Mouse (Mus musculus): ENCODE data around the gene Gpc6. TPM values are rescaled to one million over a fixed set of nuclear protein-coding genes. Genes with fewer than 3 reads are reported as not detected.

Gene Gpc6
- total and polyA plus RNA-seq, 3 experiments = 5.1 to 12.2 (median 9.5) TPM

DNA sequence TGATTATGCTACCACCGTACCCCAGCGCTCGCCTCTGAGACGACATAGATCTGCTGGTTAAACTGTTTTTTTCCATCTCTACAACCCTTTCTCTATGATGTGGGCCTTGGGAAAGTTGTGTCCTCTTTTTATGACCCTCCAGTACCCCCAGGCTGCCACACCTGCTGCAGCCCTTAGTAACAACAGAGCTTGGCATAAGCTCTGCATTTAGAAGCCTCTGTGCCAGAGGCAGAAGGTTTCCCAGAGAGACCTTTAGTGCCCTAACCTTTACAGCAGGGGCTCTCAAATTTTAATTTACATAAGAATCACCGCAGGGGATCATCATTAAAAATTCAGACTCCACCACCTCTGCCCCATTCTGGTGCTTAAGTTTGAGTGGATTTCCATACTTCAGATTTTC, 875.3 kb downstream of the Gpc6 start:
- DNase-seq = no peak

DNA sequence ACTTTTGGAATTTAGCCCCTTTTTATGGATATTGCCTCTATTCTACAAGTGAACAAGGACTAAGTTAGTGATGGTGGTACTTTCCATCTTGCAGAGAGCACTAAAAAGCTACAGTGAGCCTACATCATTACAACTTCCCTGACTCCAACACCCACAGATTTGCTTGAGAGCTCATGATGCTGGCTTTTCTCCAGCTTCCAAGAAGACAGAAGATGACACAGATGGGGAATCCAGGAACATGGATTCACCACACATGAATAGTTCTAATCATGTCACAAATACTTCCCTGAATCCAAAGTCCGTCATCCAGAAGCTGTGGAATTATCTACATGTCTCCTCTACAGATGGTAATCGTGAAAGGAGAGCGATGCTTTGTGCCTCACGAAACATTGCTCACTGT, 882.7 kb downstream of the Gpc6 start:
- no peak for DNase-seq

DNA sequence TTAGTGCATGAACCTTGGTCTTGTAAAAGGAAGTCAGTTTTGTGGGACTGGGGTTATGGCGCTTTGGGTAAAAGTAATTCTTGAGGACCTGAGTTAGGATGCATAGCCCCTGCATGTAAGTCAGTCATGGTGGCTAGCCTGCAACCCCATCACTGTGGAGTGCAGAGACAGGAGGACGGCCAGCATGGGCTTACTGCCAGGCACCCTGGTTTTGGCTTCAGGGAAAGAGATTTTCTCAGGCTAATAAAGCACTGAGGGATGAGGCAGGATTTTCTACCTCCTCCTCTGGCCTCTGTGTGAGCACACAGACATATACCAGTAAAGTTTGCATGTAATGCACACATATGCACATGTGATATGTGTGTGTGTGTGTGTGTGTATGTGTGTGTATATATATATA, 883.2 kb downstream of the Gpc6 start:
- no peak for DNase-seq

DNA sequence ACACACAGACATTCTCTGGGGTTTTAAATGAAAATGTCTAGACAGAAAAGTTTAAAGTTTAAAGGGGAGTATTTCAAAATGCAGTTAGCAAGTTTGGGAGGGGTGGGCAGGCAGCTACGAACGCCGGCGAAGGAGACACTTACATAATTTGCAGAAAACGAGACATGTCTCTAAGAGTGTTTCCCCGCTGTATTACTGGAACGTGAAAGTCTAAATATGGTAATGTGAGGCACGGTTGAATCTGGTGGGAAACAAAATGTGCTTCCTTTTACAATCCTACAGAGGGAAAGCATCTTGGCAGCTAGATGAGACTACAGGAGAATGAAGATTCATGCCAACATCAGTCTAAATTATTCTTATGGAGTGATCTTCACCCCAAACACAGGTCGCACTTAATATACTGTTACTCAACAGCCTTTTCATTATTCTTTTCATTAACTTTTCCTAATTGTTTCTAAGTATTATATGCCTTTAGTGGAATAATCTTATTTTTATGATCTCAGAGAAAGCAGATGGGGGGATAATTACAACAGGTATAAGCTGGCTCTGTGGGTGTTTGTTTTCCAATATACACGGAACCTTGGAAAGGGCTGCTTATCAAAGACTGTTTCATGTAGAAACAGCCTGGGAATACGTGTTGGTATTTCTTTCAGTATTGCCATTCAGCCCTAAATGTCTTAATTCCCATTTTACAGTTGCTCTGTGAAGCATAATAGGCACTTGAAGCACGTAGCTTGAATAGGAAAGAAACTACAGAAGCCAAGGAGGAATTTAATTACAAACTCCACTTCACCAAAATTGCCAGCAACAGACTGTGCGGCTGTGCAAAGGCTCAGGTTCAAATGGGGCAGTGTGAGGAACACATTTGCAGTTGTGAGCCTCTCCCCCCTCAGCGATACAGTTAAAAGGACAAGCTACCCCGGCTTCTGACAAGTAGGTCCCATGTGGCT, 885.5 kb downstream of the Gpc6 start:
- no peak for DNase-seq

DNA sequence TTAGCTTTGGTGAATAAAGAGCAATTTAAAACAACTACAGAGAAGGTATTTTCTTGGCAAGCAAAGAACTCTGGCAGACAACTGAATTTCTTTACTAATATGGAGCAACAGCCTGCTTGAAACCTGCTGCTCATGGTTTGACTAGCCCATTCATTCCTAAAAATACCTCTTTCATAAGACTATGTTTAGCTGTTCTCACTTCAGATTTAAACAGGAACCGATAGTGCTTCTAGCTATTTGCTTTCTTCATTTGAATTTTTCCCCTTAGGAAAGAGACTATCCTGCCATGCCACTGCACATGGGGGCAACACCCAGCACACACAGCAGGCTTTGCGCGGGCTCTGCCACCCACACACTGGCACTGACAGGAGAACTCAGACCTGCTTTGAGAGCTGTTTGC, 888.4 kb downstream of the Gpc6 start:
- no peak for DNase-seq

DNA sequence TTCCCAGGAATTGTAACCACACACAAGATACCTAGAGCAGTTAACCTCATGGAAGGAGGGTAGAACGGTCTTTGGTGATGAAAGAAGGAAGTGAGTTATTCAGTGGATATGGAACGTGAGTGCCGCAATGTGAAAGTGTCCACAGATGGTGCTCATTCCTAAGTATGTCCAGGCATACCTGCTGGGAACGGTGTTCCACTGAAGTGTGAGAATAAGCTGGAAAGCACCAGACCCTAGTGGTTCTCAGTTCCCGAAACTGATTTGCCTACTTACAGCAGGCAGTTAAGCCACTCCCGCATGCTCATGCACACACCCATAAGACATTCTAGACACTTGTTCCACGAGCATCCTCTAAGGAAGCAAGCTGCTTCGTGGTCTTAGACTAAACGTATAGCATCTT, 890.9 kb downstream of the Gpc6 start:
- DNase-seq = no peak

DNA sequence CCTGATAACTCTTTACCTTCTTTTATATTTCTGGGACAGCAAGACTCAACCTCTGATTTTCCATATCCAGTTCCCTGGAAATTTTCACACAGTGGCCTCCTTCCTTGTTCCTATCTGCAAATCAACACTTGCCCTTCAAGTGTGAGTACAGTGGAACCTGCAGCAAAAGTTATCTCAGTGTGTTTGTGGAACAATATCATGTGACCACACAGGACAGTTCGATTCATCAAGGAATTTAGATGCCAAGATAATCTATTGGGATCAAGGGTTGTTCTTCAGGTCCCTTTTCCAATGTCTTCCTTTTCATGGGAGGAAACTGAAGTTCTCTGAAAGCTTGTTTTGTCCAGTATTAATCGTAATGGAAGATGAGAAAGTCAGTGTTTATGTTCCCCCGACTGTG, 891.6 kb downstream of the Gpc6 start:
- no peak for DNase-seq

DNA sequence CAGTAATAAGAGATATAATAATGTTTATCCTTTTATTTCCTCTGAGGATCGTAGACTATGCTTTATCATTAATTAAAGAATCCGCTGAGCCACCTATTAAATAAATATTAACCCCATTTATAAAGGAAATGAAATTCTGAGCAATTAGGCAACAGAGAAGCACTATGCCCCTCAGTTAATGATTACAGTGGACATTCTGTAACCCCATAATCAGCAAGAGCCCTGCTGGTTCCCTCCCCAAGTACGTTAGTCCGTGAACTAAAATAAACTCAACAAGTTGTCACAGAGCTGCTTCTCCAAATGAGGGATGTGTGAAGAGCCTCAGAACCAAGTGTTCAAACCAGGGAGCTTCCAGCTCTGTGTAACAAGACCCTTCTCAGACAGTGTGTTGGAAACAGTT, 892.1 kb downstream of the Gpc6 start:
- no peak for DNase-seq

DNA sequence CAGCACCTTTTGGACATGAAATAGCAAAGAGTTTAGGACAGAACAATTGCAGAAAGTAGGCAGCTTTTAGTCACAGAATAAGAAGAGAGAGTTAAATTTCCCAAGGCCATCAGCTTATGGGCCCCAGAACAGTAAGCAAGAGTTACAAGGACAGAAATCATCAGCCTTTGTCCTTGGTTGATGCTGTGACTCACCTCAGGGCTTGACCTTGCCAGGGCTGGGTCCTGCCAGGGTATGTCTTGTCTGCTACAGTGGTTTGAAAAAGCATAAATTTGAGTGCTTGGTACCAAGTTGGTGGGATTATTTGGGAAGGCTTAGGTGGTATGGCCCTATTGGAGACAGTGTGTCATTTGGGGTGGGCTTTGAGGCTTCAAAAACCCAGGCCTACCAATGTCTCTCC, 899.4 kb downstream of the Gpc6 start:
- DNase-seq = peak; percentile 90

DNA sequence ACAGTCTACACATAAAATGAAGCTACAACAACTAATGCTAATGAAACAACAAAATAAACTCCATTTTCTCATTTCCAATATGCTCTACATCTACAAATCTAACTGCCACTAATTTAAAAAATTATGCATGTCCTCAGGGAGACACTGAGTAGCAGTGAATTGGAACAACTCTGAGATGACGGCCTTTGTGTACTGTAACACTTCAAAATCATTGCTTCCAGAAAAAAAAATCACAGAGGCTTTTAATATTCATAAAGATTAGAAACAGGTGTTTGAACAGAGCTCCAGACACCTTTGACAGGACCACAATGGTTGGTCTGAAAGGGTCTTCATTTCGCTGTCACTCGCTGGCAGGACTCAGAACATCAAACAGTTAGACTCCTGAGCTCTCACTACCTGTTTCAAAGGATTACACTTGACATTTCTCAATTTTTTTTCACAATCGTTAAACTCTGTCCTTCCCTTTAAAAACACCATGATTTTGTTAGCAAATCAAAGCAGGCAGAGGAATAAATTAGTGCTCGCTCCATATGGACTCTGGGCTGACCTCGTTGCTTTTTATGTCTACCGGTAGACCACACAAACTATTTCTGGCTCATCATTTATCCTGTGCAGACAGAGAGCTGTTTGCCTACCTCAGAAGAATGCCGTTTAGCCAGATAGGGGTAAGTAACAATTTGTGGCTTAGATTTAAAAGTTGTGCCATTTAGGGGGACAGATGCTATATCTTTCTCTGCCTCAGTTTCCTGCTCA, 901.4 kb downstream of the Gpc6 start:
- no peak for DNase-seq

DNA sequence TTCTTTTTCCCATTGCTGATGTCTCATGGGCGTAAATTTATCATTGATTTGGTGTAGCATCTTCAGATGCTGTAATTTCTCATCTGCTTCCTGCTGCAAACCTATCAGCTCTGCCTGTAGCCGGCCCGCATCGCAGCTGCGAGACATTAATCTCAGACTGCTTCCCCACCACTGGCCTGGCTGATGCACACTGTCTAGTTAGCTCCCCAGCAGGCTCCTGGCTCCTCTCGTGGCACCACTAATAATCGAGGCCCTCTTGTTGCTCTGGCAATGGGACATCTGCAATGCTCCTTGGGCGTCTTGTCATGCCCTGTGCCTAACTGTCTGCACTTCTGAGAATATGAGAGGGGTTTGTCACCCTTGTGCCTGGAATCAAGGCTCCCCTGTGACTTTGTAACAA, 906.2 kb downstream of the Gpc6 start:
- DNase-seq = no peak

DNA sequence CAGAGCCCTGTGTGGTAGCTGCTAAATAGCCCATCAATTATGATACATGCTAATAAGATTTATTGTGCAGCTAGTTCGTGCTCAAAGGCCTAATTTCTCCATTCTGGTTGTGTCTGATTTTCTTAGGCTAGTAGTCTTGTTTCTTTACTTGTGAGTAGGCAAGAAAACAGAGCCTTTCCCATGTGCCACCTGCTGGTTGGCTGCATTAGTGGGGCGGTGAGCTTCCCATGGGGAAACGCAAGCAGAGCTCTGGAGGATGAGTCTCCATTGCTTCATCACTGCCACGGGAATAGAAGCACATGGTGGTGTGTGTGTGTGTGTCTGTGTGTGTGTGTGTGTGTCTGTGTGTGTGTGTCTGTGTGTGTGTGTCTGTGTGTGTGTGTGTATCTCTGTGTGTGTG, 906.6 kb downstream of the Gpc6 start:
- DNase-seq = peak; percentile 73

DNA sequence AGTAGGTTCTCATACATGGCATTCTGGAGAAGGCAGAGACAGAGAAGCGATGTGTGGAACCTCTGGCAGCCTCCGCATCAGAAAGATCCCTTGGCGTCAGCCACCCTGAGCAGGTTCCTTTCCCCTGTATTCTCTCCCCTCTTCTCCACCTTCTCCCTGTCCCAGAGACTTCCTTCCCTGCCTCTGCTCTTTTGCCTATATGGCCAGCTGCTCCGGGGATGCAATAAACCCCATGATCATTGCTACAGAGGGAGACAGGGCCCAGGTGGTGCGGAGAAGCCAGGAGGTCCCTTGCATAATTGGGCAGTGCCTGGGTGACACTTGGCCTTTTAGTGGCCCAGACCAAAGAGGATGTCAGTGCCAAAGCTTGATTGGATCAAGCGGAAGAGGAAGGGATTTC, 910.4 kb downstream of the Gpc6 start:
- DNase-seq = no peak

DNA sequence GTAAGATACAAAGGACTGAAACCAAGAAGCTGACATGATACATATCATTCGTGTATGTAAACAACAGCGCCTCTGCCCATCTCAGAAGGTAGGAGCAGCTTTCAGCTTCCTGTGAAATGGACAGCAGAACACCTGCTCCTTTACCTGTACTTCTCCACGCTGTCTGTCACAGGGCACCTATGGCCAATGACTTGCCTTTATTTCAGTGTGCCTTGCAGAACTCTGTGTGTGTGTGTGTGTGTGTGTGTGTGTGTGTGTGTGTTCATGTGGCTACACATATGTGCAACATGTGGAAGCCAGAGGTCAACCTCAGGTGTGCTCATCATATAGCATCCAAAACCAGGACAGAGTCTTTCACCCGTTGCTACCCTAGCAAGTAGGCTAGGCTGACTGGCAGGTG, 911.9 kb downstream of the Gpc6 start:
- no peak for DNase-seq

DNA sequence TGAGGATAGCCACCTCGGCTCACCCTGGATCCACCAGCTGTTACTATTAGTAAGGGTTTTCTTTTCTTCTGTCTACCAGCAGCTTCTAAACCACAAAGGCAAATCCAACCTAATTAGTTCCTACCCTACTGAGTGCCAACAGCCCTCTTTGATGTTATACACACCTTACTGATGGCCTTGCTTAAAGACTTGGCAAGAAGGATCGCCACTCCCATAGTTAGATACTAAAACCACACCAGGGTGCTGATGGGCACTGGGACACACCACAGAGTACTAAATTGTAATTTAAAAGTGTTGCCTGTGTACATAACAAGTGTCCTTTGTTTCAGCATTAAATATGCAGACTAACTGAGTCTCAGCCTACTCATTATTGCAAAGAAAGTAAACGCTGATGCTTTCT, 912.6 kb downstream of the Gpc6 start:
- DNase-seq = no peak

DNA sequence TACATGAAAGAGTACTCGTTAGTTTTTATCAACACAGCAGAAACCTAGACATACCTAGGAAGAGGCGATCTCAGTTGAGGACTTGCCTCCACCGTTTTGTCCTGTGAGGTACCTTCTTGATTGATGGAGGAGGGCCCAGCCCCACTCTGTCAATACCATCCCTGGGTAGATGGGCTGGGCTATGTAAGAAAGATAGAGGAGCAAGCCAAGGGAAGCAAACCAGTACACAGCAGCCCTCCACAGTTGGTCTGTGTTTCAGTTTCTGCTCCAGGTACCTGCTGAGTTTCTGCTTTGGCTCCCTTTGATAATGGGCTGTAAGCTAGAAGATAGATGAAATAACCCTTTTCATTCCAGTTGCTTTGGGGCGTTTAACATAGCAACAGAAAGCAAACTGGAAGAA, 916.1 kb downstream of the Gpc6 start:
- DNase-seq = no peak

DNA sequence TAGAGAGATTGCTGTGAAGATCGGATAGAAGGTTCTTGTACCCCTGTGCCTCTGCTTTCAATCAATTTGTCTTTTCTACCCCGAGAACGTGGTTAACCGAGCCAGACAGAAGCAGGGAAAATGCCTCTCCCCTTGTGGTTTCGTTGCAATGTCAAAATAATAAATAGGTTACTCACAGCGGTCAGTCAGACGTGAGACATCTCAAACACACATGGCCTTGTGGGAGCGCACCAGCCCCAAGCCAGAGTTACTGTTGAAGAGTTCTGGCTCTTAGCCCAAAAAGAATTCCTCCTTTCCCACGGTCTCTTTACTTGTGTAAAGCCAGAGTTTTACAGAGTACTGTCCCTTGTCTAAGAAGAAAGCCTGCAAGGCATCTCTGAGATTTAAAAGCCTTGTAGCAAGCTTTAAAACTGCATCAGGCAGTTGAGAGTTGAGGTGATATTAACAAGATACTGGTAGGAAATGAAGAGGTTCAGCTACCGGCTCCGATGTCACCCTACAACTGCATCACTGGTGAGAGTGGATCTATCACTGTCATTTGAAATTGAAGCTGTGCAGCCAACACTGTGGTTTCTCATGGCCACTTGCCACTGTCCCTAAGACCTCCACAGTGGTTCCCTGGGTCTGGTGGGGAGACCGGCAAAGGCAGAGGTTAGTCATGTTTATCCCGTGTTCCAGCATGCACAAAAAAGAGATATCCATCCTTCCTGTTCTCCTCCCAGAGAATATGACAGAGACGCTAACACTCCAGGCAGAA, 916.9 kb downstream of the Gpc6 start:
- peak; percentile 65 for DNase-seq

DNA sequence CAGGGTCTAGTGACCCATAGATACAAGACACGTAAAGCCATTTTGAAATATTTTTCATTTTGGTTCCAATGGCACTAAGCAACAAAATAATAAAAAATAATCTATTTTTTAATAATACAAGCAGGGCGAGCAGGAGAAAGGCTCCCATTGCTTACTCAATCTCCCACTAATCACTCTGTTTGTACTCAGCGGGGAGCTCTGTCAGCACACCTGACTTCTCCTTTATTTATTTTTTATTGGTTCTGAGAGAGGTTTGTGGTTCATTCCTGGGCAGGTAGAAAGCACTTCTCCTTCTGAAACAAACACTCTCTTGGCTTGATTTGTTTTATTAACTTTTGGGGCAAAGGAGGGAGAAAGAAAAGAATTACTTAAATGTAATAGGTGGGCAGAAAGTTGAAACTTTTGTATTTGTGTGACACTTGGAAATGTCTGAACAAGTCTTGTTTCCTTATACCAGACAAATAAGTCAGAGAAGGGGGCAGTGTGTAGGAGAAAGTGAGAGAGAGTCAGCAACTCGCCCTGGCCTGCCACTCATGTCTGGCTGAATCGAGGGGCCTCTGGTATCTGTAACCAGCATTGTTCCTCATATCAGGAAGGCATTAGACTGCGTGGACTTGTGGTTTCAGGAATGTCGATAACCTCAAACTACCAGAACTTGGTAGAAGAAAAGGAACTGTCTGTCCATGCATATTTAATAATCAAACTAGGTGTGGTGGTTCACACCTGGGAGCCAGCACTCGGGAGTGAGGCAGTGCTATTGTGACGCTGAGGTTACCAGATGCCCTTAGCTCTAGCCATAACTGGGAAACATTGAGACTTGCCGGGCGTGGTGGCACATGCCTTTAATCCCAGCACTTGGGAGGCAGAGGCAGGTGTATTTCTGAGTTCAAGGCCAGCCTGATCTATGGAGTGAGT, 924.7 kb downstream of the Gpc6 start:
- no peak for DNase-seq

DNA sequence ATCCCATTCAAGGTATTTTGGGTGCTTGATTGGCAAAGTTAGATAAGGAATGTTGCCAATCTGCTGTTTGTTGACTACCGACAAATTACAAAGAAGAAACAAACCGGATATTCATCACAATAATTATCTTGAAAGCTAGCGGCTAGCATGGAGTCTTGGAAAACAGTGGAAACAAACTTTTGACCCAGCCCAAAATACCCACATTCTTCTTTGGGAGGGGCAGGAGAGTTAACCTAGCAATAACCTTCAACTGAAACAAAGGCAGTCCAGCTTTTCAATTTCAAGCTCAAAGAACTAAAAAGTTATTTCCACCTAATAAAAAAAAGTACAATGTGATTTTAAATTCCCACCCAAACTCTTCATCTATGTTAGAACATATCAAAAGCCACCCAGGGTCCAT, 927.2 kb downstream of the Gpc6 start:
- no peak for DNase-seq

DNA sequence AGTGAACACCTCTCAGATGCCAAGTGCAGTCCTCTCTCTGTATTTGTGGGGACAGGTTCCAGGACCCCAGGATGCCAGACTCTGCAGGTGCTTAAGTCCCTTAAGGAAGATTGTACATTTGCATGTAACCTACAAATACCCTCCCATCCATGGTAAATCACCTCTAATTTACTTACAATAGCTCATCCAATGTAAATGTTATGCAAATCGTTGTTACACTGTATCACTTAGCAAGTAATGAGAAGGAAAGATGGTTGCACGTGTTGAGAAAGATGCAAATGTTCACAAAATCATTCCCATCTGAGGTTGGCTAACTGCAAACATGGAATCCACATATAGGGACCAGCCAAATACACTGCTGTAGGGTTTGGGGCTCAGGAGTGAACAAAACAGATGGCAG, 927.7 kb downstream of the Gpc6 start:
- no peak for DNase-seq

DNA sequence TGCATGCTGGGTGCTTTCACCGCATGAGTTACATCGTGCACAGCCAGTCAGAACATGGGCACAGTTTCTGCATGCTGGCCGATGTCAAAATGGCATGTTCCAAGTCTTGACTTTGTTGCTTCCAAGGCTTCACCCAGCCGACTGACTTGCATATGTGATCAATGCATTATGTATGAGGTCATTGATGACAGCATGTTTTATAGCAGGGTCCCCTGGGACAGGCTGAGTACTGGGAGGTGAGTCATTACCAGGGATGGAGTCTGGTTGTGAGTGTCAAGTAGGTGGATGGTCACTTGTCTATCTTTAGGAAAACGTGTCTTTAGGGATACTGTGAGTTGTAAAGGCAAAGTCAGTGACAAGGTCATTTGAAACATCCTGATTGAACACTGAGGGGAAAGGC, 929.4 kb downstream of the Gpc6 start:
- DNase-seq = no peak

DNA sequence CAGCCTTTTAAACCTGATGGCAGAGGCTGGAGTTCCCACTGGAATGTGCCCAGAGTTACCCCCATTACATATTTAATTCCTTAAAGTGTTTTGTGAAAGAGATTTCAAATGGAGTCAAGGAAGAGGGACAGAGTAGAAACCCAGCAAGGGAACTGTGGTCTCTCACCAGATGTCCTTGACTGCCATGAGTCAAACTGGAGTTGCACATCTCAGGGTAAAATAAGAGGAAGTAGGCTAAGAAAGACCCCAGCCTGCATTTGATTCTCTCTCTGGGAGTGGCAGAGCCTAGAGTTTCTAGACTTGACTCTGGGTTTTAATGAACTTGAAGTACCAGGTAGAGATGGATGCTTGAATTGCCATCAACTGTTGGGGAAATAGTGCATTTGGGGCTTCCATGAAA, 946.2 kb downstream of the Gpc6 start:
- no peak for DNase-seq

All from adrenal gland, adult 2 months (tissue).